Mouse (Mus musculus): Measurements from ENCODE around the gene Myof. TPM values are rescaled to one million over a fixed set of nuclear protein-coding genes. Genes with fewer than 3 reads are reported as not detected.

Myof gene
- polyA plus RNA-seq, 1 experiment, result 4.8 TPM

DNA sequence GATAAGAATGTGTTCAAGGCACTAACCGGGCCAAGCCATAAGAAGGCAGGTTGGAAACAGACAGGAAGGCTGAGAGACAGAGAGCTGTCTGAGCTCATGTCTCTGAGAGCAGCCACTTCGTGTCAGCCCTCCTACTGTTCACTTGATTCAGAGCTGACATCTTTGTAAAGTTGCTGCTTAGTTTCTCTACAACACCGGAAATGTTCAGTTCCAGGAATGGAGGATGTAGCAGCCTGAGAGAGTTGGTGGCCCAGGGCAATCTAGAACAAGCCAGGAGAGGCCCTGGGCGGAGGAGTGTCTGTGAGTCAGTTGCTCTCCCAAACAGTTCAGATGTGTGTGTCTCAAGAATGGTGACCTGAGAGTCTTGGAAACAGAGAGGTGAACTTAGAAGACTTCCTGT lies 77.5 kb downstream of the Myof start:
- Histone ChIP-seq H3K4me3 (ENCODE audit: low read depth, low read length) (no peak overlapping the region), H3K36me3 (ENCODE audit: control insufficient read depth, insufficient read depth, low read length) (no peaks in the 10 kb centered on the region), H3K27me3 (ENCODE audit: control insufficient read depth, insufficient read depth, low read length) (no peaks in the 10 kb centered on the region), H3K27ac (ENCODE audit: insufficient read depth, low read depth, low read length) (no peak overlapping the region), H3K4me1 (ENCODE audit: control insufficient read depth, insufficient read depth, insufficient read length, low read length) (no peaks in the 10 kb centered on the region; the same call in 1 of the 2 replicates)
- WGBS, result 74% methylated on average over 4 of the region's 4 CpGs
- TF ChIP-seq POLR2A (IDR thresholded peaks at IDR 0.05; ENCODE audit: low read depth, low read length) (no peak), CTCF (IDR thresholded peaks at IDR 0.05; ENCODE audit: extremely low read depth, insufficient read length, insufficient replicate concordance, low read depth, low read length) (no peak)

DNA sequence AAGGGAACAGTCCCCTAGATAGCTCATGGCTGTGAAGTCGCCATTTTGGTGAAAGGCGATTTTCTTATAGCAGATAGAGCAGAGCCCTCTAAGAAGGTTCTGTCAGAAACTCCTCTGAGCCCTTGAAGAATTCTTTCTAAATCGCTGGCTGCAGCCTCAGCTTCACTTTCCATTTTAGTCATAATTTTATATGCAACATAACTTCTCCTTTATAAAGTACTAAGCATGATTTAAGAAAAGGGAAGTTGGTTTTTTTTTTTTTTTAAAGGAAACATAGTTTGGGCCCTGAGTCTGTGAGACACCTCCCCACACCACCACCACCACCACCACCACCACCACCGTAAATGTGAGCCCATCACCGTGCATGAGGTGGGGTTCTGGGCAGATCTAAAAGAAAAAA lies 80.0 kb downstream of the Myof start:
- Histone ChIP-seq H3K4me3 (ENCODE audit: low read depth, low read length) (no peak overlapping the region), H3K36me3 (ENCODE audit: control insufficient read depth, insufficient read depth, low read length) (no peaks in the 10 kb centered on the region), H3K4me1 (ENCODE audit: control insufficient read depth, insufficient read depth, insufficient read length, low read length) (no peaks in the 10 kb centered on the region), H3K27me3 (ENCODE audit: control insufficient read depth, insufficient read depth, low read length) (no peaks in the 10 kb centered on the region), H3K27ac (ENCODE audit: insufficient read depth, low read depth, low read length) (peak overlapping the region; percentile 46)
- no peak for TF ChIP-seq CTCF (IDR thresholded peaks at IDR 0.05; ENCODE audit: extremely low read depth, insufficient read length, insufficient replicate concordance, low read depth, low read length)
- TF ChIP-seq POLR2A (IDR thresholded peaks at IDR 0.05; ENCODE audit: low read depth, low read length), result no peak
- WGBS, result 63% methylated on average over 5 of the region's 5 CpGs

DNA sequence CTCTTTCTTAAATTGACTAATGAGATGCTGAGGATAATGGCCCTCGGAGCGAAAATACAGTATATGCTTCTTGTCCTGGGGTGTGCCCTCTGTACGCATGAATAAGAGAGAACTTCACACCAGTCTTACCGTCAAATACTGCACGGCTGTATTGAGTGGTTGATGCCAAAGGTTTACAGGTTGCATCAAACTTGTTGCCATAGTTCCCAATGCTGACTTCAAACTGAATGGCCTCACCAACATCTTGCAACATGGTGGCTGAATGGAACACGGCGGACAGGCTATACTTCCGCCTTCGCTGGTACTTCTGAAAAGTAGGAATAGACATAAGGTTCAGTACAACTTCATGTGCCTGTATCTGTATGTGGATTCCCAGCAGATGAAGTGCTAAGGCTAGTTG lies 82.6 kb downstream of the Myof start:
- Histone ChIP-seq H3K27me3 (ENCODE audit: control insufficient read depth, insufficient read depth, low read length) (no peaks in the 10 kb centered on the region), H3K27ac (ENCODE audit: insufficient read depth, low read depth, low read length) (no peak overlapping the region), H3K36me3 (ENCODE audit: control insufficient read depth, insufficient read depth, low read length) (no peaks in the 10 kb centered on the region), H3K4me1 (ENCODE audit: control insufficient read depth, insufficient read depth, insufficient read length, low read length) (no peaks in the 10 kb centered on the region), H3K4me3 (ENCODE audit: low read depth, low read length) (no peak overlapping the region)
- TF ChIP-seq POLR2A (IDR thresholded peaks at IDR 0.05; ENCODE audit: low read depth, low read length) (no peak), CTCF (IDR thresholded peaks at IDR 0.05; ENCODE audit: extremely low read depth, insufficient read length, insufficient replicate concordance, low read depth, low read length) (no peak)
- 90% methylated on average over 9 of the region's 9 CpGs for WGBS

DNA sequence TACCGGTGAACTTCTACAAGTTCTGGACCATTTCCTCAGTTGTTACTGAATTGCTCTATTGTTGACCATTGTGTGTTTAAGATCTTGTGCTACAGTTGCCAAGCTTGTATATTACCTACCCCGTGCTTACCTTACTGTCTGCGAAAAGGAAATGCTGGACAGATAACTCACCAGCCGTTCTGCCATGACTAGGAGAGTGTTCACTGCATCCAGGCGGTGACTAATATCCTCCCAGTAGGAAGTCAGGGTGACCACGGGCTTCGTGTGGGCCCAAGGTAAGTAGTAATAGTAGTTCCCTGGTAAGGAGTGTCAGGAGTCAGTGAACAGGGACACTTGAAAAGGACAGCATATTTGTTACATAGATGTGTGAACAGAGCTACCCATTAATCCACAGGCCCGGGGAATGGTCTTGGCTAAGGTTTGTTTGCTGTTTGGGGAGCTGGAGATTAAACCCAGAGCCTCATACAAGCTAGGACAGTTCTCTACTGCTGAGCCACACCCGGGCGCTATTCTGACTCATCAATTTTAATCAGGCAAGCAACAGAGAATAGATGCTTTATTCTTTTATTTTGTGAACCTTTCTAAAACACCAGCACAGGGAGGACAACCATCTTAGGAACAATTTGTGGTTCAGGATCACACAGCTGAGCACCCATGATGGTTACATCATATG lies 83.7 kb downstream of the Myof start:
- TF ChIP-seq POLR2A (IDR thresholded peaks at IDR 0.05; ENCODE audit: low read depth, low read length), result no peak
- H3K27ac ChIP-seq (ENCODE audit: insufficient read depth, low read depth, low read length), result no peak overlapping the region
- no peaks in the 10 kb centered on the region for H3K36me3 ChIP-seq (ENCODE audit: control insufficient read depth, insufficient read depth, low read length)
- WGBS, result 64% methylated on average over 10 of the region's 10 CpGs
- no peaks in the 10 kb centered on the region for H3K4me1 ChIP-seq (ENCODE audit: control insufficient read depth, insufficient read depth, insufficient read length, low read length)
- no peaks in the 10 kb centered on the region for H3K27me3 ChIP-seq (ENCODE audit: control insufficient read depth, insufficient read depth, low read length)
- no peak overlapping the region for H3K4me3 ChIP-seq (ENCODE audit: low read depth, low read length)

DNA sequence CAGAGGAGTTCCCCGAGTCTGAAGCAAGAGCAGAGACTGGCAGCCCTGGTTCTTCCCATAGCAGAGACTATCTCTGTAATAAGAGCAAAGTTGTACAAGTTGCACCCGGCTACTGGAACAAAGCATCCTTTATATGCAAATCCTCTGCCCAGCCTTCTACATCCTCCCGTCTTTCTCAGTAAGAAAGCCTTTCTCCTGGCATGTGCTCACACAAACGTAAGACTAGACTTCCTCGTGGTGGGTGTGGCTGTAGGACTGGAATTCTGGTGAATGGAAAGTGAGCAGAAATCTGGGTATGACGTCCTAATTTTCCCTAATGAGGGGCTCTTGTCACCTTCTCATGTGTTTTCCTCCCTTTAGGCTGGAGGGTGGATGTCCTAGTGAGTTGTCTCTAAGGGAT lies 84.3 kb downstream of the Myof start:
- Histone ChIP-seq H3K4me1 (ENCODE audit: control insufficient read depth, insufficient read depth, insufficient read length, low read length) (no peaks in the 10 kb centered on the region), H3K27ac (ENCODE audit: insufficient read depth, low read depth, low read length) (no peak overlapping the region), H3K36me3 (ENCODE audit: control insufficient read depth, insufficient read depth, low read length) (no peaks in the 10 kb centered on the region), H3K27me3 (ENCODE audit: control insufficient read depth, insufficient read depth, low read length) (no peaks in the 10 kb centered on the region), H3K4me3 (ENCODE audit: low read depth, low read length) (no peak overlapping the region)
- no peak for TF ChIP-seq CTCF (IDR thresholded peaks at IDR 0.05; ENCODE audit: extremely low read depth, insufficient read length, insufficient replicate concordance, low read depth, low read length)
- no peak for TF ChIP-seq POLR2A (IDR thresholded peaks at IDR 0.05; ENCODE audit: low read depth, low read length)
- WGBS, result 32% methylated on average over 6 of the region's 6 CpGs

DNA sequence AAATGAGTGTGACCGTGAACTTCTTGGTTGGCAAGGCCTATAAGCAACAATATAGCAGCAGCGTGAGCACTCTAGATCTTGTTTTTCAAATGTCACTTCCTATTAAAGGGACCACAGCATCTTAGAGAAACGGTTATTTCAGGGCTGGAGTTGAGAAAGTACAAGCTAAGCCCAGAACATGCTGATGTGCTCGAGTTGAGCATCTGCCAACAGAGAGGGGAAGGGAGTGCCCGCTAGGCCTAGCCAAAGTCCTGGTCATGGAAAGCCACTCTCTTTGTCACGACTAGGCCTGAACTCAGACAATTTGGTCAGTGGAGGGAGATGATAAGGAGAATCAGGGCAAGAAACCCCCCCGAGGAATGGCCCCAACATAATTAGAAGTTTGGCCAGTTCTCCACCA lies 86.1 kb downstream of the Myof start:
- no peaks in the 10 kb centered on the region for H3K4me1 ChIP-seq (ENCODE audit: control insufficient read depth, insufficient read depth, insufficient read length, low read length)
- H3K4me3 ChIP-seq (ENCODE audit: low read depth, low read length), result no peak overlapping the region
- 66% methylated on average over 7 of the region's 7 CpGs for WGBS

DNA sequence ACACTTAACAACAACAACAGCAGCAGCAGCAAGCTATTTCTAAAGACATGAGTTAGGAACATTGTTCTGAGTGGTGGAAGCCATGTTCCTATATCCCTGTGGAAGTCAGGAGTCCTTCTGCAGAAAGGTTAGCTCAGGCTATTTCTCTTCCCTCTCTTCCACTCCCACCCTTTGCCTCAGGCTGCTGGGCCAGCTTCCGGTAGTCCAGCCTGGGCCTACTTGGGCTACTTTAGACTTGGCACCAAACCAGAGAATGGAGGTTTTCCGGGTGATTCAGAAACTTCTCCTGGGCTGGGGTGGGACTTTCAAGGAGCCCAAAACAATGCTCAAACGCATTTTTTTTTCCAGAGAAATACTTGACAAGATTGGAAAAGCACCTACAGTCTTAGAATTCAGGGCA lies 87.4 kb downstream of the Myof start:
- Histone ChIP-seq H3K27me3 (ENCODE audit: control insufficient read depth, insufficient read depth, low read length) (no peaks in the 10 kb centered on the region), H3K36me3 (ENCODE audit: control insufficient read depth, insufficient read depth, low read length) (no peaks in the 10 kb centered on the region), H3K4me3 (ENCODE audit: low read depth, low read length) (no peak overlapping the region), H3K4me1 (ENCODE audit: control insufficient read depth, insufficient read depth, insufficient read length, low read length) (no peaks in the 10 kb centered on the region), H3K27ac (ENCODE audit: insufficient read depth, low read depth, low read length) (peak overlapping the region; percentile 52)
- 30% methylated on average over 3 of the region's 3 CpGs for WGBS
- TF ChIP-seq CTCF (IDR thresholded peaks at IDR 0.05; ENCODE audit: extremely low read depth, insufficient read length, insufficient replicate concordance, low read depth, low read length) (no peak), POLR2A (IDR thresholded peaks at IDR 0.05; ENCODE audit: low read depth, low read length) (no peak)

More for the DNA sequence above, 86.1 kb downstream of the Myof start:
- Histone ChIP-seq H3K27ac (ENCODE audit: insufficient read depth, low read depth, low read length) (no peak overlapping the region), H3K27me3 (ENCODE audit: control insufficient read depth, insufficient read depth, low read length) (no peaks in the 10 kb centered on the region), H3K36me3 (ENCODE audit: control insufficient read depth, insufficient read depth, low read length) (no peaks in the 10 kb centered on the region)
- no peak for TF ChIP-seq POLR2A (IDR thresholded peaks at IDR 0.05; ENCODE audit: low read depth, low read length)
- no peak for TF ChIP-seq CTCF (IDR thresholded peaks at IDR 0.05; ENCODE audit: extremely low read depth, insufficient read length, insufficient replicate concordance, low read depth, low read length)
